Mouse (Mus musculus): ENCODE data around the gene Polg. TPM values are rescaled to one million over a fixed set of nuclear protein-coding genes. Genes with fewer than 3 reads are reported as not detected.

Gene Polg
- polyA plus RNA-seq, 1 experiment from 2014 or later = 13.9 TPM

GRCm38 (mm10) chr7:79505376-79505775 is 39.2 kb upstream of the Polg start:
- Histone ChIP-seq H3K4me1 (replicated peaks; ENCODE audit: control insufficient read depth, insufficient read depth) (no peaks in the 10 kb centered on the region), H3K27ac (replicated peaks) (no peak overlapping the region), H3K4me3 (ENCODE audit: low read depth, low read length) (no peak overlapping the region), H3K27me3 (ENCODE audit: control insufficient read depth, insufficient read depth, low read length) (peaks cover 50% of the 10 kb centered on the region), H3K36me3 (ENCODE audit: control insufficient read depth, insufficient read depth, low read length) (no peaks in the 10 kb centered on the region), H3K4me2 (replicated peaks; ENCODE audit: low read depth) (no peak overlapping the region; the same call in 1 of the 2 replicates), H3K9ac (ENCODE audit: low read length) (no peak overlapping the region), H3K9me3 (ENCODE audit: control insufficient read depth, low read length) (no peaks in the 10 kb centered on the region)
- no peak for DNase-seq (ENCODE audit: low spot score)
- WGBS = 2% methylated on average over 22 of the region's 22 CpGs
- TF ChIP-seq CTCF (IDR thresholded peaks at IDR 0.05; ENCODE audit: low read depth) = no peak
- no peak for TF ChIP-seq EP300 (optimal IDR thresholded peaks at IDR 0.05)
- ATAC-seq (ENCODE audit: low FRiP score, low TSS enrichment) = no peak

GRCm38 (mm10) chr7:79504723-79505122 is 38.6 kb upstream of the Polg start:
- WGBS = under 1% methylated on average over 36 of the region's 42 CpGs

GRCm38 (mm10) chr7:79503656-79504250 is 37.6 kb upstream of the Polg start:
- Histone ChIP-seq H3K27ac (replicated peaks) (no peak overlapping the region), H3K36me3 (ENCODE audit: control insufficient read depth, insufficient read depth, low read length) (no peaks in the 10 kb centered on the region), H3K4me1 (replicated peaks; ENCODE audit: control insufficient read depth, insufficient read depth) (no peaks in the 10 kb centered on the region), H3K27me3 (ENCODE audit: control insufficient read depth, insufficient read depth, low read length) (peaks cover 64% of the 10 kb centered on the region), H3K4me3 (ENCODE audit: low read depth, low read length) (no peak overlapping the region), H3K4me2 (replicated peaks; ENCODE audit: low read depth) (no peak overlapping the region), H3K9me3 (ENCODE audit: control insufficient read depth, low read length) (no peaks in the 10 kb centered on the region), H3K9ac (ENCODE audit: low read length) (no peak overlapping the region)
- ATAC-seq (ENCODE audit: low FRiP score, low TSS enrichment) = no peak
- TF ChIP-seq EP300 (optimal IDR thresholded peaks at IDR 0.05) = no peak
- DNase-seq (ENCODE audit: low spot score) = no peak
- WGBS = 4% methylated on average over 5 of the region's 5 CpGs

More at GRCm38 (mm10) chr7:79504723-79505122, 38.6 kb upstream of the Polg start:
- Histone ChIP-seq H3K27ac (replicated peaks) (no peak overlapping the region), H3K9me3 (ENCODE audit: control insufficient read depth, low read length) (no peaks in the 10 kb centered on the region), H3K27me3 (ENCODE audit: control insufficient read depth, insufficient read depth, low read length) (peaks cover 55% of the 10 kb centered on the region), H3K9ac (ENCODE audit: low read length) (no peak overlapping the region), H3K4me2 (replicated peaks; ENCODE audit: low read depth) (peak overlapping the region; percentile 25), H3K4me1 (replicated peaks; ENCODE audit: control insufficient read depth, insufficient read depth) (no peaks in the 10 kb centered on the region), H3K4me3 (ENCODE audit: low read depth, low read length) (peak overlapping the region; percentile 17; the same call in 1 of the 2 replicates), H3K36me3 (ENCODE audit: control insufficient read depth, insufficient read depth, low read length) (no peaks in the 10 kb centered on the region)
- ATAC-seq (ENCODE audit: low FRiP score, low TSS enrichment) (no peak), DNase-seq (ENCODE audit: low spot score) (no peak)
- TF ChIP-seq CTCF (IDR thresholded peaks at IDR 0.05; ENCODE audit: low read depth) (no peak), EP300 (optimal IDR thresholded peaks at IDR 0.05) (no peak)

GRCm38 (mm10) chr7:79503103-79503455 is 36.9 kb upstream of the Polg start:
- no peak overlapping the region for H3K4me3 ChIP-seq (ENCODE audit: low read depth, low read length)
- H3K27me3 ChIP-seq (ENCODE audit: control insufficient read depth, insufficient read depth, low read length) = peaks cover 64% of the 10 kb centered on the region
- H3K4me1 ChIP-seq (replicated peaks; ENCODE audit: control insufficient read depth, insufficient read depth) = no peaks in the 10 kb centered on the region
- ATAC-seq (ENCODE audit: low FRiP score, low TSS enrichment) (no peak), DNase-seq (ENCODE audit: low spot score) (no peak)
- no peak overlapping the region for H3K27ac ChIP-seq (replicated peaks)
- no peaks in the 10 kb centered on the region for H3K9me3 ChIP-seq (ENCODE audit: control insufficient read depth, low read length)
- 11% methylated on average over 6 of the region's 6 CpGs for WGBS
- H3K36me3 ChIP-seq (ENCODE audit: control insufficient read depth, insufficient read depth, low read length) = no peaks in the 10 kb centered on the region
- TF ChIP-seq CTCF (IDR thresholded peaks at IDR 0.05; ENCODE audit: low read depth) = no peak
- TF ChIP-seq EP300 (optimal IDR thresholded peaks at IDR 0.05) = no peak
- no peak overlapping the region for H3K9ac ChIP-seq (ENCODE audit: low read length)
- no peak overlapping the region for H3K4me2 ChIP-seq (replicated peaks; ENCODE audit: low read depth)

GRCm38 (mm10) chr7:79502152-79503102 is 36.3 kb upstream of the Polg start:
- Histone ChIP-seq H3K4me1 (replicated peaks; ENCODE audit: control insufficient read depth, insufficient read depth) (no peaks in the 10 kb centered on the region), H3K36me3 (ENCODE audit: control insufficient read depth, insufficient read depth, low read length) (no peaks in the 10 kb centered on the region), H3K4me2 (replicated peaks; ENCODE audit: low read depth) (no peak overlapping the region), H3K27ac (replicated peaks) (no peak overlapping the region), H3K4me3 (ENCODE audit: low read depth, low read length) (no peak overlapping the region), H3K27me3 (ENCODE audit: control insufficient read depth, insufficient read depth, low read length) (peaks cover 69% of the 10 kb centered on the region), H3K9me3 (ENCODE audit: control insufficient read depth, low read length) (no peaks in the 10 kb centered on the region), H3K9ac (ENCODE audit: low read length) (no peak overlapping the region)
- DNase-seq (ENCODE audit: low spot score) (no peak), ATAC-seq (ENCODE audit: low FRiP score, low TSS enrichment) (no peak)
- TF ChIP-seq CTCF (IDR thresholded peaks at IDR 0.05; ENCODE audit: low read depth) = no peak
- TF ChIP-seq EP300 (optimal IDR thresholded peaks at IDR 0.05) = no peak
- WGBS = 6% methylated on average over 10 of the region's 10 CpGs

- Histone ChIP-seq H3K9ac (ENCODE audit: low read length) (no peak overlapping the region), H3K4me2 (replicated peaks; ENCODE audit: low read depth) (no peak overlapping the region), H3K9me3 (ENCODE audit: control insufficient read depth, low read length) (no peaks in the 10 kb centered on the region), H3K36me3 (ENCODE audit: control insufficient read depth, insufficient read depth, low read length) (no peaks in the 10 kb centered on the region), H3K27ac (replicated peaks) (no peak overlapping the region), H3K4me1 (replicated peaks; ENCODE audit: control insufficient read depth, insufficient read depth) (no peaks in the 10 kb centered on the region), H3K27me3 (ENCODE audit: control insufficient read depth, insufficient read depth, low read length) (peaks cover 67% of the 10 kb centered on the region), H3K4me3 (ENCODE audit: low read depth, low read length) (no peak overlapping the region)
- ATAC-seq (ENCODE audit: low FRiP score, low TSS enrichment) (no peak), DNase-seq (ENCODE audit: low spot score) (no peak)
- 5% methylated on average over 8 of the region's 8 CpGs for WGBS
- no peak for TF ChIP-seq CTCF (IDR thresholded peaks at IDR 0.05; ENCODE audit: low read depth)
- no peak for TF ChIP-seq EP300 (optimal IDR thresholded peaks at IDR 0.05)
Observed at GRCm38 (mm10) chr7:79501581-79502031, 35.4 kb upstream of the Polg start.

All from stomach, postnatal 0 days (tissue).